Mouse (Mus musculus): ENCODE data around the gene Rps21.

- TF ChIP-seq CTCF (IDR thresholded peaks at IDR 0.05; ENCODE audit: extremely low read depth, insufficient read depth, low read length) (no peak), POLR2A (IDR thresholded peaks at IDR 0.05; ENCODE audit: extremely low read depth, insufficient read depth, low read length) (no peak)
These were observed 1.5 kb upstream of the Rps21 start for GRCm38 (mm10) chr2:180255701-180256100.
